In the genomic region with DNA sequence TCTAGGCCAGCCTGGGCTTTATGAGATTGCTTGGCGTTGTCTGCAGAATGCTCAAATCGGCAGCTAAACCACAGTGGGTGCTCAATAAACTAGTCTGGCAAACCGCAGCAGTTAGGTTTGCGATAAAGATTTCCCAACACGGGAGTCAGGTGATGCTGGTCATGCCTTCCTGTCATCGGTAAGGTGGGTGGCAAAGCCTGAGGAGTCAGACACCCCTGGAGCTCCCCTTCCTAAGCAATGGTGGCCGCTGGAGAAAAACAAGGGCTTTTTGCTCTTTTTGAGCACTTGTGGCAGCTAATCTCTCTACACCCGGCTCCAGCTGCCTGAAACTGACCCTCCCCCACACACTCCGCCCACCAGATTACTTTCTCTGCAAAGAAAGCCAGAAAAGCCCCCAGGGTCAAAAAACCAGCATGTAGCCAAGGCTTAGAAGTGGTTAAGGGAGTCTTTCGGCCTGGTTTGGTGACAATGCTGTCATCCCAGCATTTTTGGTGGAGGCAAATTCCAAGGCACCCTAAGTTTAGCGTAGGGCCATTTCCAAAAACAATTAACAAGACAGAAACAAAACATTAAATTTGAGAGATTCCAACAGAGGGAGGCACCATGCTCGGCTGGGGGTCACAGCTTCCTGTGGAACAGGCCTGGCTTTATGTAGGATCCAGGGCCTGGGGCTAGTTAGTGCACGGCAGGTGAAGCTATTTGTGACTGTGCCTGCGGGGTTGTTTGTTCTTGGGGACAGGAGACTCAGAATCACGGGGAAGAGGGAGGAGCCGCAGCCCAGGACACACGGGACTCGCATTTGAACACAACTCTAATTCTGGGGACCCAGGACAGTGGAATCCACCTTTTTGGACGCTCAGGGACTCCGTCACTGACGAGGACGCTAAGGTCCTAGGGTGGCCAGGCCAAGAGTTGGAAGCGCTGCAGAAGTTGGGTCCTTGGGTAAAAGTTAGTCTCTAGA, we compare ENCODE assay signal across 8 mouse cellular contexts. TPM values are rescaled to one million over a fixed set of nuclear protein-coding genes. Genes with fewer than 3 reads are reported as not detected.
A peak's percentile ranks its signal among the peaks of the same experiment; 100 is the strongest.
DNase-seq lines count a peak whose midpoint lies in the region; ATAC-seq and TF ChIP-seq lines count a peak whose summit lies in the region.

No protein-coding gene starts in this region.

- no peaks in the 10 kb centered on the region for H3K9me3 ChIP-seq in heart, embryonic 15.5 days (replicated peaks)

- 2% methylated on average over 23 of the region's 23 CpGs for WGBS in heart, embryonic 15.5 days
- WGBS in thymus, adult 2 months, result 19% methylated on average over 23 of the region's 23 CpGs

- no peak for TF ChIP-seq CTCF in thymus, adult 2 months (IDR thresholded peaks at IDR 0.05; ENCODE audit: borderline replicate concordance, control insufficient read depth, extremely low read depth, insufficient read depth, low read length, poor library complexity)

- peak overlapping the region; percentile 75 for H3K4me2 ChIP-seq in heart, embryonic 15.5 days

- H3K36me3 ChIP-seq in heart, embryonic 15.5 days, result peaks cover 21% of the 10 kb centered on the region
- peaks cover 5% of the 10 kb centered on the region; the same call in 1 of the 2 replicates for H3K36me3 ChIP-seq in thymus, adult 2 months (ENCODE audit: control insufficient read depth, insufficient read depth, low read length)

- peak overlapping the region; percentile 64 for H3K4me3 ChIP-seq in heart, embryonic 15.5 days
- H3K4me3 ChIP-seq in thymus, adult 2 months (ENCODE audit: control insufficient read depth, insufficient read depth, low read length), result peak overlapping the region; percentile 67

- H3K4me1 ChIP-seq in heart, embryonic 15.5 days (replicated peaks), result peaks cover 37% of the 10 kb centered on the region
- H3K4me1 ChIP-seq in thymus, adult 2 months (replicated peaks; ENCODE audit: control insufficient read depth, insufficient read depth, low read length), result peaks cover 57% of the 10 kb centered on the region

- ATAC-seq in heart, embryonic 15.5 days (replicated peaks; ENCODE audit: insufficient number of reproducible peaks, insufficient read depth, low FRiP score, low read depth), result peak; percentile 5
- ATAC-seq in megakaryocyte-erythroid progenitor cell, adult 5-6 weeks (replicated peaks; ENCODE audit: low FRiP score, low TSS enrichment, poor library complexity, severe bottlenecking), result peak; percentile 42
- no peak for ATAC-seq in cerebellum, adult (ENCODE audit: insufficient number of reproducible peaks, low FRiP score, low TSS enrichment)

- peak overlapping the region; percentile 70 for H3K9ac ChIP-seq in heart, embryonic 15.5 days

- TF ChIP-seq POLR2A in thymus, adult 2 months (IDR thresholded peaks at IDR 0.05; ENCODE audit: control insufficient read depth, extremely low read depth, insufficient read depth, low read length, poor library complexity), result no peak

- no peaks in the 10 kb centered on the region for H3K27me3 ChIP-seq in heart, embryonic 15.5 days
- H3K27me3 ChIP-seq in thymus, adult 2 months (ENCODE audit: control insufficient read depth, insufficient read depth, low read length), result no peaks in the 10 kb centered on the region

- peak overlapping the region; percentile 94 for H3K27ac ChIP-seq in heart, embryonic 15.5 days
- peak overlapping the region; percentile 69 for H3K27ac ChIP-seq in thymus, adult 2 months (ENCODE audit: control insufficient read depth, insufficient read depth, low read length)

- DNase-seq in right cerebral cortex, postnatal 4 days, result peak; percentile 19
- no peak for DNase-seq in right cerebral cortex, postnatal 14 days
- DNase-seq in embryo, embryonic 11 days, result peak; percentile 83
- DNase-seq in kidney, postnatal 4 days, result peak; percentile 81 to 88
- DNase-seq in thymus, adult 2 months, result peak; percentile 51

RNA-seq across cellular contexts. Expression of a gene that starts 3.0 kb away (rescaled TPM):
- 61.1 and 78.3 TPM in 2 replicates for polyA plus RNA-seq in heart, embryonic 15.5 days (2015; fragmentation: Nextera tagmentation; extraction: Ambion mirVana)
- total RNA-seq in megakaryocyte-erythroid progenitor cell, adult 5-6 weeks (2014; fragmentation: Nextera tagmentation), result 4.8 and 6.8 TPM in 2 replicates
- total RNA-seq in megakaryocyte-erythroid progenitor cell, adult 5-6 weeks (2017), result 3.7 and 6.1 TPM in 2 replicates
- 29.3 and 33.0 TPM in 2 replicates for polyA plus RNA-seq in thymus, adult 2 months (2012; rRNA removed)

RNA-seq across cellular contexts. Expression of a gene that starts 10.4 kb away (rescaled TPM):
- 0.13 TPM in 1 of 2 replicates, not detected in the other for polyA plus RNA-seq in heart, embryonic 15.5 days (2015; fragmentation: Nextera tagmentation; extraction: Ambion mirVana)
- not detected in 2 replicates for total RNA-seq in megakaryocyte-erythroid progenitor cell, adult 5-6 weeks (2014; fragmentation: Nextera tagmentation)
- total RNA-seq in megakaryocyte-erythroid progenitor cell, adult 5-6 weeks (2017), result not detected in 2 replicates
- not detected in 2 replicates for polyA plus RNA-seq in thymus, adult 2 months (2012; rRNA removed)

RNA-seq across cellular contexts. Expression of a gene that starts 13.1 kb away (rescaled TPM):
- polyA plus RNA-seq in heart, embryonic 15.5 days (2015; fragmentation: Nextera tagmentation; extraction: Ambion mirVana), result 6.9 and 8.3 TPM in 2 replicates
- total RNA-seq in megakaryocyte-erythroid progenitor cell, adult 5-6 weeks (2014; fragmentation: Nextera tagmentation), result 5.8 and 8.4 TPM in 2 replicates
- 2.2 and 3.2 TPM in 2 replicates for total RNA-seq in megakaryocyte-erythroid progenitor cell, adult 5-6 weeks (2017)
- 21.6 and 23.1 TPM in 2 replicates for polyA plus RNA-seq in thymus, adult 2 months (2012; rRNA removed)

RNA-seq across cellular contexts. Expression of a gene that starts 13.5 kb away (rescaled TPM):
- 51.3 and 83.9 TPM in 2 replicates for polyA plus RNA-seq in heart, embryonic 15.5 days (2015; fragmentation: Nextera tagmentation; extraction: Ambion mirVana)
- total RNA-seq in megakaryocyte-erythroid progenitor cell, adult 5-6 weeks (2014; fragmentation: Nextera tagmentation), result 151 and 161 TPM in 2 replicates
- 150 and 161 TPM in 2 replicates for total RNA-seq in megakaryocyte-erythroid progenitor cell, adult 5-6 weeks (2017)
- polyA plus RNA-seq in thymus, adult 2 months (2012; rRNA removed), result 154 and 258 TPM in 2 replicates

RNA-seq across cellular contexts. Expression of a gene that starts 33.0 kb away (rescaled TPM):
- polyA plus RNA-seq in heart, embryonic 15.5 days (2015; fragmentation: Nextera tagmentation; extraction: Ambion mirVana), result 19.4 and 22.5 TPM in 2 replicates
- total RNA-seq in megakaryocyte-erythroid progenitor cell, adult 5-6 weeks (2014; fragmentation: Nextera tagmentation), result 15.8 and 19.2 TPM in 2 replicates
- total RNA-seq in megakaryocyte-erythroid progenitor cell, adult 5-6 weeks (2017), result 19.2 and 21.7 TPM in 2 replicates
- polyA plus RNA-seq in thymus, adult 2 months (2012; rRNA removed), result 43.1 and 45.2 TPM in 2 replicates
